Mouse (Mus musculus) midbrain, postnatal 0 days (tissue): ENCODE measurements around the gene Tiam1. TPM values are rescaled to one million over a fixed set of nuclear protein-coding genes. Genes with fewer than 3 reads are reported as not detected.

ENCODE experiments used
- ATAC-seq: fragments of 200-750 bp; cut with Nextera tagmentation; 2 replicates; pipeline ENCODE4 v1.8.0; 2017; ENCODE audit warnings: moderate number of reproducible peaks, mild to moderate bottlenecking, moderate TSS enrichment, moderate library complexity; ENCODE audit not compliant: low FRiP score
- DNase-seq: peaks from one replicate; pipeline ENCODE4 v3.0.0-alpha.2; 2015; ENCODE audit warnings: low spot score
- H3K27ac ChIP-seq: fragments of 300-500 bp; sonication (generic); 2 replicates; pipeline ENCODE4 v1.5.1; 2014; ENCODE audit warnings: low read depth, mild to moderate bottlenecking, low read length, mixed read lengths
- H3K27me3 ChIP-seq: fragments of 300-500 bp; sonication (generic); 2 replicates; pipeline ENCODE4 v1.6.1; 2014; ENCODE audit warnings: low read length, control low read depth, mixed read lengths; ENCODE audit not compliant: insufficient read depth
- H3K36me3 ChIP-seq: fragments of 300-500 bp; sonication (generic); 2 replicates; pipeline ENCODE4 v1.6.1; 2014; ENCODE audit warnings: low read length, control low read depth, mixed read lengths; ENCODE audit not compliant: insufficient read depth
- H3K4me1 ChIP-seq: fragments of 300-500 bp; sonication (generic); 2 replicates; pipeline ENCODE4 v1.6.1; 2014; ENCODE audit warnings: mild to moderate bottlenecking, control low read depth, antibody characterized with exemption, low read length, mixed read lengths; ENCODE audit not compliant: insufficient read depth
- H3K4me2 ChIP-seq: fragments of 300-500 bp; sonication (generic); 2 replicates; pipeline ENCODE4 v1.6.1; 2014; ENCODE audit warnings: low read depth, mild to moderate bottlenecking, low read length, mixed read lengths; ENCODE audit not compliant: poor library complexity, severe bottlenecking
- H3K4me3 ChIP-seq: fragments of 300-500 bp; sonication (generic); 2 replicates; pipeline ENCODE4 v1.5.1; 2014; ENCODE audit warnings: low read depth, mild to moderate bottlenecking, low read length, moderate library complexity
- H3K9ac ChIP-seq: fragments of 300-500 bp; sonication (generic); replicated peaks from 2 replicates; pipeline ENCODE4 v1.6.1; 2014; ENCODE audit warnings: mild to moderate bottlenecking, low read length, moderate library complexity, mixed read lengths; ENCODE audit not compliant: poor library complexity, severe bottlenecking
- H3K9me3 ChIP-seq: fragments of 300-500 bp; sonication (generic); 2 replicates; pipeline ENCODE4 v1.6.1; 2016; ENCODE audit warnings: low read length, control low read depth
- CTCF ChIP-seq: IDR thresholded peaks from 2 replicates; pipeline ENCODE4 v1.5.1; 2016; ENCODE audit warnings: antibody characterized with exemption, mild to moderate bottlenecking
- WGBS: fragments of 180-500 bp; shearing (Covaris S2); extraction: QIAGEN DNeasy Blood & Tissue Kit; methylation state at CpG from one replicate; pipeline ENCODE4 v1.1.7; 2014; 5-methylcytosine and 5-hydroxymethylcytosine counted together
- polyA plus RNA-seq: library from polyadenylated mRNA; unstranded; fragments of >200 nt; fragmentation: Nextera tagmentation; extraction: Ambion mirVana; gene quantifications from 2 replicates; pipeline ENCODE4 v1.2.1, GENCODE M21; 2015
- total RNA-seq: library from RNA; depleted of rRNA; stranded (reverse); fragments of >200 nt; gene quantifications from 2 replicates; pipeline ENCODE4 v1.2.3, GENCODE M21; 2014

The Tiam1 gene
- total and polyA plus RNA-seq, 2 experiments from 2014 or later = 17.6 to 26.9 TPM

DNA sequence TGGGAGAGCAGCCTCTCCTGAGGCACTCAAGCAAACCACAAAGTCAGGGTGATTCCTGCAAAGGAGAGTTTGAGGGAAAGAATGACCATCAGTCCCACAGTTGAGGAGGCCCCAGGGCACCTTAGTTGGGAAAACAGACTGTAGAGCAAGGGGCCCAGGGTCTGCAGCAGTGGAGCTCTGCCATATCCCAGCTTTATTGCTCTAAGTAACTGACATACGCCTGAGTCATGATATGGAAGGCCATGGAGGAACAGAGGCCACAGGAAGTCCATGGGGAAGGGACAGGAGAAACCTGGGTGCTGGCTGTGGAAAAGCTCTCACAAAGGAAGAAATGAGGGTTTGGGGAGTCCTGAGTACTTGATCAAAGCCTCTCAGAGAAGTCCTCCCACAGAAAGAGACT lies 189.5 kb downstream of the Tiam1 start:
- no peaks in the 10 kb centered on the region for H3K27me3 ChIP-seq
- H3K36me3 ChIP-seq = no peaks in the 10 kb centered on the region
- no peaks in the 10 kb centered on the region for H3K4me1 ChIP-seq
- no peak for TF ChIP-seq CTCF
- H3K4me2 ChIP-seq = no peak overlapping the region
- no peak for ATAC-seq
- no peak overlapping the region for H3K27ac ChIP-seq
- no peak overlapping the region for H3K4me3 ChIP-seq
- DNase-seq = no peak
- WGBS = 97% methylated on average over 1 of the region's 1 CpGs
- no peaks in the 10 kb centered on the region for H3K9me3 ChIP-seq
- no peak overlapping the region for H3K9ac ChIP-seq

DNA sequence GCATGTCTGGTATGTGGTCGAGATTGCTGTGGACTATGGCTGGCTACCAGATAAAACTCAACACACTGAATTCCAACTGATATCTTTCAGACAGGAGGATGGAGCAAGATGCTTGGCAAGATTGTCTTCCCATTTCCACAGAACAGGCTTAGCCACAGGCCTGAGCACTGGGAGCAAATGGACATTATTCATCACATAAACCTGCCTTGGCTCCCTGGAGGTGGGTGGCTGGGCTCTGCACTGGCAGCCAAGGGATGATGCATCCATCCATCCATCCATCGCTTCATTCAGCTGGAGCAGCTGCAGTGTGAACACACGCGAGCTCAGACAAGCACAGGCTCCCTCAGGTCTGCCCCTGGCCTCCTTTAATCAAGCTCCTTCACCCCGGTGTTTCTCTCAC lies 190.7 kb downstream of the Tiam1 start:
- DNase-seq (no peak), ATAC-seq (no peak)
- 90% methylated on average over 5 of the region's 5 CpGs for WGBS
- no peak overlapping the region for H3K4me3 ChIP-seq
- no peaks in the 10 kb centered on the region for H3K36me3 ChIP-seq
- H3K4me2 ChIP-seq = no peak overlapping the region
- no peak for TF ChIP-seq CTCF
- no peaks in the 10 kb centered on the region for H3K4me1 ChIP-seq
- no peaks in the 10 kb centered on the region for H3K27me3 ChIP-seq
- H3K9ac ChIP-seq = no peak overlapping the region
- H3K27ac ChIP-seq = no peak overlapping the region
- no peaks in the 10 kb centered on the region for H3K9me3 ChIP-seq

DNA sequence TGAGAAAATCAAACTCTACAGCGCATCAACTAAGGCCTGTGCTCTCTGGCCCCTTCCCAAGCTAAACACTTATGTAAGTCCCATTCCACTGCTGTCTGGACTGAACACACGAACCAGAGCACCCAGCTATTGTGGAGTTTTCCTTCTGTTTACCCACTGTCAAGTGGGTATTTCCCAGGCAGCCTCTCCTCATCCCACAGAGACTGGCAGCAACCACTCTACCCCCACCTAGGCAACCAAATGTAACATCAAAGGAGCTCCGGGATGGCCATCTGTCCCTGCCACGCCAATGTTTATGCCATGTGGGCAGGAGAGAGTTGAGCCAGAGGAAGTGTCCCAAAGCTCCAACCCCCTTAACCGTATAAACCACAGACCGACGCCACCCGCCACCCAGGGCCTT lies 192.8 kb downstream of the Tiam1 start:
- DNase-seq (peak; percentile 63), ATAC-seq (no peak)
- no peaks in the 10 kb centered on the region for H3K36me3 ChIP-seq
- WGBS = 82% methylated on average over 8 of the region's 8 CpGs
- H3K4me1 ChIP-seq = no peaks in the 10 kb centered on the region
- H3K27ac ChIP-seq = no peak overlapping the region
- H3K4me3 ChIP-seq = no peak overlapping the region
- no peak for TF ChIP-seq CTCF
- no peaks in the 10 kb centered on the region for H3K27me3 ChIP-seq
- H3K9me3 ChIP-seq = no peaks in the 10 kb centered on the region
- H3K9ac ChIP-seq = no peak overlapping the region
- no peak overlapping the region for H3K4me2 ChIP-seq

DNA sequence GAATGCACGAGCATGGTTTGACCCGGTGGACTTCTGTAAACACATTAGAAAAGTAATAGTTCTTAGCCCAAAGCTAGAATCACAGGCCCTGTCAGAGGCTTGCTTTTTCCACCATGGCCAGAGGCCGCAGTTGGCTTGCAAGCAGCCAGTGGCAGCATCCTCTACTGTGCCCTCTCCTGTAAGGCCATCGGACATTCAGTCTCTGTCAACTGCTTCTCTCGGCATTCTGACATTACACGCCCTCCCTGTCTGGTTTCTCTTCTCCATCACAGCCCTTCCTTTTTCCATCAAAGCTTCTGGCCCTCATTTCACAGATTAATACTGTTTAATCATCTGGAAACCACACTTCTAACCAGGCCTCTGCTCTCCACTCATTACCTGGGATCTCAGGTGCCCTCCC lies 193.3 kb downstream of the Tiam1 start:
- 86% methylated on average over 6 of the region's 6 CpGs for WGBS
- Histone ChIP-seq H3K9me3 (no peaks in the 10 kb centered on the region), H3K4me2 (no peak overlapping the region), H3K27ac (no peak overlapping the region), H3K9ac (no peak overlapping the region), H3K36me3 (no peaks in the 10 kb centered on the region), H3K4me3 (no peak overlapping the region), H3K27me3 (no peaks in the 10 kb centered on the region), H3K4me1 (no peaks in the 10 kb centered on the region; the same call in 1 of the 2 replicates)
- TF ChIP-seq CTCF = no peak
- DNase-seq (no peak), ATAC-seq (no peak)

DNA sequence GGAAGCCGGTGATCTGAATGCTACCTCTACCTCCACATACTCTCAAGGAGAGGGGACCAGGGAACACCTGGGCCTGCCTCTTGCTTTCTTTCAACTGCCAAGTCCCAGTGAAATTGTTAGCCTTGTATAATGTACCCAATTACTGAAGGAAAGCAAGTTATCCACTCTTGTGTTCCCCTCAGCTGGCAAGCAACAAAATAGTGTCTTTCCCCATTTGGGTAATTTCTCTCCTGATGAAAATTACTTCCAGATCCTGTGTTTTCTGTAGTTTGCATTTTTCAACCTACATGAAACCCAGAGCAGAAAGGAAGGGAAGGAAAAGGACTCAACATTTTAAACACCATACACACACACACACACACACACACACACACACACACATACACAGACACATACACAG lies 195.5 kb downstream of the Tiam1 start:
- WGBS = 100% methylated on average over 1 of the region's 1 CpGs
- H3K9me3 ChIP-seq = no peaks in the 10 kb centered on the region
- no peak overlapping the region for H3K9ac ChIP-seq
- no peaks in the 10 kb centered on the region for H3K36me3 ChIP-seq
- H3K27ac ChIP-seq = no peak overlapping the region
- no peak overlapping the region for H3K4me2 ChIP-seq
- no peak overlapping the region for H3K4me3 ChIP-seq
- peaks cover 15% of the 10 kb centered on the region for H3K4me1 ChIP-seq
- ATAC-seq = no peak
- no peaks in the 10 kb centered on the region for H3K27me3 ChIP-seq
- no peak for DNase-seq
- TF ChIP-seq CTCF = no peak

DNA sequence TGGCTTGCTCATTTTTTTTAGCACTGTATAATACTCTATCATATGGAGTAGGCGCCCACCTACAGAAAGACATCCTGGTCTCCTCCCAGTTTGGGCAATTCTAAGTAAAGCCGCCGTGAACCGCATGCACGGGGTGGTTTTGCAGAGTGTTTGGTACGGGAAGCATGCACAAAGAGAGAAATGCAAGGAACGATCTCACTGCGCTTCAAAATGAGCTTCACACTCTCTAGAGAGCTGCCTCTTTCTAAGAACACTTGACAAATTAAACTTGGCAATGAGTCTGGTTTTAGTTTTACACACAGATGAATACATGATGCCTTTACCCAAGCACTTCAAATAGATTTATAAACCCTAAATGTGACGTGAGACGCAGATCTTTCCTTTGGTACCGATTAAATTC lies 196.8 kb downstream of the Tiam1 start:
- no peak overlapping the region for H3K4me2 ChIP-seq
- H3K9me3 ChIP-seq = no peaks in the 10 kb centered on the region
- DNase-seq = no peak
- no peak for ATAC-seq
- H3K4me1 ChIP-seq = peaks cover 15% of the 10 kb centered on the region
- WGBS = 86% methylated on average over 11 of the region's 11 CpGs
- H3K9ac ChIP-seq = no peak overlapping the region
- TF ChIP-seq CTCF = no peak
- no peaks in the 10 kb centered on the region for H3K36me3 ChIP-seq
- no peak overlapping the region for H3K27ac ChIP-seq
- H3K4me3 ChIP-seq = no peak overlapping the region
- H3K27me3 ChIP-seq = no peaks in the 10 kb centered on the region
